Mouse (Mus musculus) ES-E14 (cell line): ENCODE data around the gene Gad1.

ENCODE experiments used
- CHD2 ChIP-seq: IDR thresholded peaks from 2 replicates; pipeline ENCODE4 v1.6.1; 2014; ENCODE audit warnings: mild to moderate bottlenecking, low read depth, low read length, inconsistent platforms
- ZC3H11A ChIP-seq: IDR thresholded peaks from 2 replicates; pipeline ENCODE4 v1.6.1; 2012; ENCODE audit warnings: low read depth, mild to moderate bottlenecking, inconsistent platforms, low read length, borderline replicate concordance

GRCm38 (mm10) chr2:70622244-70622643 lies 69.4 kb downstream of the Gad1 start:
- TF ChIP-seq ZC3H11A = no peak
- no peak for TF ChIP-seq CHD2
